Mouse (Mus musculus): ENCODE measurements around the gene Spaca4. TPM values are rescaled to one million over a fixed set of nuclear protein-coding genes. Genes with fewer than 3 reads are reported as not detected.

The Spaca4 gene
- polyA plus RNA-seq, 1 experiment from 2014 or later: not detected

DNA sequence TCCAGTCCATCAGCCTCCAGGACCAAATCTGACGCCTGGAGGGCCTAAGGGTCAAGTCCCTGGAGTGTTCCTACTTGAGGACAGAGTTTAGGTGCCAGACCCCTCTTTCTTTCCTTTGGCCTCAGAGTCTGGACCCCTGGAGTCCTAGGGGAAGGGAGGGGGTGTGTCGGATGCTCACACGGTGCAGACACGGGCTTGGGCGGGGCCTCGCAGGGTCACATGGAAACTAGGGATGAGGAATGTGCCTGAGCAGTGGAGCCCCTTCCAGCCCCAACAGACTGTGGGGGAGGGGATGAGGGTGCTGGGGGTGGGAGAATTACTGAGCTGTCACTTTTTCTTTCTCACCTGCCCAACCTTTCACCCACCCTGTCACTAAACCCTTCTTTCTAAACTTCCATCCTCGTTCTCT lies 19.7 kb downstream of the Spaca4 start:
- peak overlapping the region; percentile 66 for H3K4me3 ChIP-seq (ENCODE audit: low read depth, low read length)
- peak overlapping the region; percentile 69 for H3K9ac ChIP-seq (ENCODE audit: low read depth, low read length)
- peak overlapping the region; percentile 97 for H3K4me2 ChIP-seq (ENCODE audit: low read depth, low read length)
- H3K9me3 ChIP-seq (replicated peaks; ENCODE audit: control insufficient read depth, low read length): no peaks in the 10 kb centered on the region
- H3K27me3 ChIP-seq (ENCODE audit: control insufficient read depth, insufficient read depth, low read depth, low read length): peaks cover 9% of the 10 kb centered on the region
- H3K27ac ChIP-seq (ENCODE audit: low read length): no peak overlapping the region
- peaks cover 52% of the 10 kb centered on the region for H3K4me1 ChIP-seq (ENCODE audit: control insufficient read depth, low read depth, low read length)
- H3K36me3 ChIP-seq (ENCODE audit: control insufficient read depth, insufficient read depth): peaks cover under 1% of the 10 kb centered on the region; the same call in 1 of the 2 replicates
- WGBS (ENCODE audit: insufficient replicate concordance): 3% methylated on average over 7 of the region's 7 CpGs
- ATAC-seq (ENCODE audit: low read depth): no peak

DNA sequence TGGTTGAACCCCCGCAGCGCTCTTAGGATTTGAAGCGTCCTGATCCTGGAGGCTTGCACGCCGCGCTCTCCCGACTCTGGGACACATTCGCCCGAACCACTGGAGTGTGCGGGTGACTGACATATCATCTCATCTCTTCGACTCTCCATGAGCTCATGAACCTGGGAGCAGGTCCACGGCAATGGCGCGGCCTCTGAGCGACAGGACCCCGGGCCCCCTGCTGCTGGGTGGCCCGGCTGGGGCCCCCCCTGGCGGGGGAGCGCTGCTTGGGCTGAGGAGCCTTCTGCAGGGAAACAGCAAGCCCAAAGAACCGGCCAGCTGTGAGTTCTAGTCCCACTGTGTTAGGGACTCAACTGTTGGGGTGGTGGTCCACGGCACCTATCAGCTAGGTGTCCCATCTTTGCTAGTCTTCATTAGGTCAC lies 20.2 kb downstream of the Spaca4 start:
- ATAC-seq (ENCODE audit: low read depth): no peak
- peak overlapping the region; percentile 97 for H3K4me2 ChIP-seq (ENCODE audit: low read depth, low read length)
- H3K27me3 ChIP-seq (ENCODE audit: control insufficient read depth, insufficient read depth, low read depth, low read length): peaks cover 12% of the 10 kb centered on the region
- no peaks in the 10 kb centered on the region for H3K36me3 ChIP-seq (ENCODE audit: control insufficient read depth, insufficient read depth)
- peak overlapping the region; percentile 13; the same call in 1 of the 2 replicates for H3K9ac ChIP-seq (ENCODE audit: low read depth, low read length)
- H3K4me1 ChIP-seq (ENCODE audit: control insufficient read depth, low read depth, low read length): peaks cover 52% of the 10 kb centered on the region
- peak overlapping the region; percentile 64 for H3K27ac ChIP-seq (ENCODE audit: low read length)
- no peaks in the 10 kb centered on the region for H3K9me3 ChIP-seq (replicated peaks; ENCODE audit: control insufficient read depth, low read length)
- WGBS (ENCODE audit: insufficient replicate concordance): under 1% methylated on average over 21 of the region's 21 CpGs
- H3K4me3 ChIP-seq (ENCODE audit: low read depth, low read length): peak overlapping the region; percentile 66

- peak; percentile 83 for ATAC-seq (ENCODE audit: low read depth)
- Histone ChIP-seq H3K36me3 (ENCODE audit: control insufficient read depth, insufficient read depth) (no peaks in the 10 kb centered on the region), H3K9me3 (replicated peaks; ENCODE audit: control insufficient read depth, low read length) (no peaks in the 10 kb centered on the region), H3K4me3 (ENCODE audit: low read depth, low read length) (peak within 1 kb of the TSS; percentile 66), H3K4me1 (ENCODE audit: control insufficient read depth, low read depth, low read length) (peaks cover 52% of the 10 kb centered on the region), H3K27ac (ENCODE audit: low read length) (peak within 1 kb of the TSS; percentile 64), H3K9ac (ENCODE audit: low read depth, low read length) (peak within 1 kb of the TSS; percentile 29; the same call in 1 of the 2 replicates), H3K4me2 (ENCODE audit: low read depth, low read length) (peak within 1 kb of the TSS; percentile 97), H3K27me3 (ENCODE audit: control insufficient read depth, insufficient read depth, low read depth, low read length) (peaks cover 17% of the 10 kb centered on the region)
- WGBS (ENCODE audit: insufficient replicate concordance): under 1% methylated on average over 36 of the region's 36 CpGs
These were observed 20.7 kb downstream of the Spaca4 start, which contains the start of gene Dbp for GRCm38 (mm10) chr7:45704730-45705442. TSS of gene Dbp (plus strand) at chr7:45705088.

DNA sequence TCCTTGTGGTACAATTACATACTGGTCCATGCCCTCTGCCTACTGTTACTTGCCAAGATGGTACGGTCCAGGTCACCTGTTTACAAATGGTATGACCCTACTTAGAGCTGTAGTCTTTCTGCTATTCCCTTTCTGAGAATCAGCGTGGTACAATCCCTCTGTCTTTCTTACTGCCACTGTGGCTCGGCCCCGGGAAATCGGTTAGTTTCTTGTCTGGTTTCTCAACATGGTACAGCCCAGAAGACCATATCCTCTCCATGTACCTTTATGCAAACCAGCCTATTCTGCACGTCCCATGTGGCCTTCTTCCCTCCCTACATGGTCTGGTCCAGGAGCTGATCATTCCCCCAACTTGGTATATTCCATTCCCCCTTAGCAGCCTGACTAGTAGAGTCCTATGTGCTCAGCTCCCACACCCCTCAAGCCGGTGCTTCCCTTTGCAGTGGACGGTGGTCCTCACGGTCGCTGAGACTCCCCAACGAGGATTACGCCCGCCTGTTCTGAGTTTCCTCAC lies 21.5 kb downstream of the Spaca4 start:
- Histone ChIP-seq H3K4me2 (ENCODE audit: low read depth, low read length) (peak overlapping the region; percentile 97), H3K27me3 (ENCODE audit: control insufficient read depth, insufficient read depth, low read depth, low read length) (peaks cover 25% of the 10 kb centered on the region), H3K4me1 (ENCODE audit: control insufficient read depth, low read depth, low read length) (peaks cover 52% of the 10 kb centered on the region), H3K27ac (ENCODE audit: low read length) (peak overlapping the region; percentile 18), H3K9me3 (replicated peaks; ENCODE audit: control insufficient read depth, low read length) (no peaks in the 10 kb centered on the region), H3K4me3 (ENCODE audit: low read depth, low read length) (peak overlapping the region; percentile 66), H3K36me3 (ENCODE audit: control insufficient read depth, insufficient read depth) (no peaks in the 10 kb centered on the region), H3K9ac (ENCODE audit: low read depth, low read length) (peak overlapping the region; percentile 29; the same call in 1 of the 2 replicates)
- peak; percentile 59 for ATAC-seq (ENCODE audit: low read depth)
- under 1% methylated on average over 13 of the region's 13 CpGs for WGBS (ENCODE audit: insufficient replicate concordance)

DNA sequence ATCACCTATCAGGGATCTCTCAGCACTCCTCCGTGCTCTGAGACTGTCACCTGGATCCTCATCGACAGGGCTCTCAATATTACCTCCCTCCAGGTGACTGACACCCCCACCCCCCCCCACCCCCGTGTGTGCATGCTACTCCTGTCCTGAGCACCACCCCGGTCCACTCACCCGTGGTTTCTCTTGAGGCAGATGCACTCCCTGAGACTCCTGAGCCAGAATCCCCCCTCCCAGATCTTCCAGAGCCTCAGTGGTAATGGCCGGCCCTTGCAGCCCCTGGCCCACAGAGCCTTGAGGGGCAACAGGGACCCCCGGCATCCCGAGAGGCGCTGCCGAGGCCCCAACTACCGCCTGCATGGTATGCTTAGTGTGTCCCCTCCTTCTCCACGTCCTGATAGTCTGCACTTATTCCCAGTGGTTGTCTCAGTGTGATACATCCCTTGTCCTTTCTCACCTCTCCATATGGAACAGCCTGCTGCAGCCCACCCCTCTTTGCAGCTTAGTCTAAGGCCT lies 22.0 kb downstream of the Spaca4 start:
- ATAC-seq (ENCODE audit: low read depth): no peak
- Histone ChIP-seq H3K4me2 (ENCODE audit: low read depth, low read length) (peak overlapping the region; percentile 97), H3K4me3 (ENCODE audit: low read depth, low read length) (peak overlapping the region; percentile 66; the same call in 1 of the 2 replicates), H3K9me3 (replicated peaks; ENCODE audit: control insufficient read depth, low read length) (no peaks in the 10 kb centered on the region), H3K27ac (ENCODE audit: low read length) (peak overlapping the region; percentile 18), H3K27me3 (ENCODE audit: control insufficient read depth, insufficient read depth, low read depth, low read length) (peaks cover 30% of the 10 kb centered on the region), H3K9ac (ENCODE audit: low read depth, low read length) (peak overlapping the region; percentile 29; the same call in 1 of the 2 replicates), H3K36me3 (ENCODE audit: control insufficient read depth, insufficient read depth) (no peaks in the 10 kb centered on the region), H3K4me1 (ENCODE audit: control insufficient read depth, low read depth, low read length) (peaks cover 49% of the 10 kb centered on the region)
- 45% methylated on average over 12 of the region's 12 CpGs for WGBS (ENCODE audit: insufficient replicate concordance)

DNA sequence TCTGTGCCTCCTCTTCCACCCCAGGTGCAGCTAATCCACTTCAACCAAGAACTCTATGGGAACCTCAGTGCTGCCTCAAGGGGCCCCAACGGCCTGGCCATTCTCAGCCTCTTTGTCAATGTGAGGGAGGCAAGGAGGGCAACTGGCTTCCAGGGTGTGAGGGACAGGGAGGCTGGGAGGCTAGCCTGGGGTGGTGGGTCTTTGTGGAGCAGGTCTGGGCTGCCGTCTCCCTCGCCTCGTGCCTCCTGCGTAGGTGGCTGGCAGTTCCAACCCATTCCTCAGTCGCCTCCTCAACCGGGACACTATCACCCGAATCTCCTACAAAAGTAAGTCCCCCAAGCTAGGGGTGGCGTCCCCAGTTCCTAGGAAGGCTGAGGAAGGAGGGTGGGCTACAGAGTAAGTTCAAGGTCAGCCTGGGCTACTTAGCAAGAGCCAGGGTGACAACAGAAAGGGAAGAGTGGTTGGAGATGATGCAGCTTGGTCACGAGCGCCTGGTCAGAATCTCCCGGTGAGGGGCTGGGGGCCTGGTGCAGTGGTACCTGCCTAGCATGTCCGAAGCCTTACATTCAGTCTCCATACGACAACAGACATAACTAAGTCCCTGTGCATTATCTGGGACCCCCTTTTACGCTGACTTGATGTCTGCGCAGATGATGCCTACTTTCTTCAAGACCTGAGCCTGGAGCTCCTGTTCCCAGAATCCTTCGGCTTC lies 22.6 kb downstream of the Spaca4 start:
- Histone ChIP-seq H3K27me3 (ENCODE audit: control insufficient read depth, insufficient read depth, low read depth, low read length) (peaks cover 35% of the 10 kb centered on the region), H3K4me3 (ENCODE audit: low read depth, low read length) (no peak overlapping the region), H3K4me1 (ENCODE audit: control insufficient read depth, low read depth, low read length) (peaks cover 43% of the 10 kb centered on the region), H3K27ac (ENCODE audit: low read length) (no peak overlapping the region), H3K9me3 (replicated peaks; ENCODE audit: control insufficient read depth, low read length) (no peaks in the 10 kb centered on the region), H3K4me2 (ENCODE audit: low read depth, low read length) (no peak overlapping the region), H3K36me3 (ENCODE audit: control insufficient read depth, insufficient read depth) (no peaks in the 10 kb centered on the region), H3K9ac (ENCODE audit: low read depth, low read length) (no peak overlapping the region)
- WGBS (ENCODE audit: insufficient replicate concordance): 78% methylated on average over 17 of the region's 17 CpGs
- no peak for ATAC-seq (ENCODE audit: low read depth)

GRCm38 (mm10) chr7:45702316-45702715 lies 23.3 kb downstream of the Spaca4 start:
- H3K4me1 ChIP-seq (ENCODE audit: control insufficient read depth, low read depth, low read length): peaks cover 36% of the 10 kb centered on the region
- no peak overlapping the region for H3K4me3 ChIP-seq (ENCODE audit: low read depth, low read length)
- no peak overlapping the region for H3K4me2 ChIP-seq (ENCODE audit: low read depth, low read length)
- ATAC-seq (ENCODE audit: low read depth): no peak
- H3K9ac ChIP-seq (ENCODE audit: low read depth, low read length): no peak overlapping the region
- peaks cover 37% of the 10 kb centered on the region for H3K27me3 ChIP-seq (ENCODE audit: control insufficient read depth, insufficient read depth, low read depth, low read length)
- H3K9me3 ChIP-seq (replicated peaks; ENCODE audit: control insufficient read depth, low read length): no peaks in the 10 kb centered on the region
- no peaks in the 10 kb centered on the region for H3K36me3 ChIP-seq (ENCODE audit: control insufficient read depth, insufficient read depth)
- H3K27ac ChIP-seq (ENCODE audit: low read length): no peak overlapping the region
- 75% methylated on average over 11 of the region's 11 CpGs for WGBS (ENCODE audit: insufficient replicate concordance)

DNA sequence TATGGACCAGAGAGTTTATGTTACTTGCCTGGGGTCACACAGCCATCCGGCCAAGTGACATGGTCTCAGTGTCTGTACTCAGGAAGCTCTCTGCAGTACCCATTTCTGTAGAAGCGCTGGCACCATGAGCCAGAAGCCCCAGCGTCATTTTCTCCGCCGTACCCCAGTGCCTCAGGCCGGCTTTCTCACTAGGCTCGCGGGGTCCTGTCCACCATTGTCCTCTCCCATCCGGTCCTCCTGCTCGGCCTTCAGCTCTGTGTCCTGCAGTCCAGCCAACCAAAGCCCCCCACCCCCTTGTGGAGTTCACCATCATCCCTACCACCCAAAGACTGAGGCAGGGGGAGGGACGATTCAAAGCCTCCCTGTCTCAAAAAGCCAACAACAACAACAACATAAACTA lies 24.0 kb downstream of the Spaca4 start:
- H3K9me3 ChIP-seq (replicated peaks; ENCODE audit: control insufficient read depth, low read length): no peaks in the 10 kb centered on the region
- H3K4me1 ChIP-seq (ENCODE audit: control insufficient read depth, low read depth, low read length): peaks cover 29% of the 10 kb centered on the region
- peaks cover 37% of the 10 kb centered on the region for H3K27me3 ChIP-seq (ENCODE audit: control insufficient read depth, insufficient read depth, low read depth, low read length)
- H3K4me2 ChIP-seq (ENCODE audit: low read depth, low read length): no peak overlapping the region
- H3K9ac ChIP-seq (ENCODE audit: low read depth, low read length): no peak overlapping the region
- ATAC-seq (ENCODE audit: low read depth): no peak
- no peak overlapping the region for H3K4me3 ChIP-seq (ENCODE audit: low read depth, low read length)
- no peak overlapping the region for H3K27ac ChIP-seq (ENCODE audit: low read length)
- no peaks in the 10 kb centered on the region for H3K36me3 ChIP-seq (ENCODE audit: control insufficient read depth, insufficient read depth)
- WGBS (ENCODE audit: insufficient replicate concordance): 75% methylated on average over 11 of the region's 11 CpGs
